Comparison of ENCODE assay signal across 12 mouse cellular contexts in genomic region chr6:100204436-100204835, GRCm38 (mm10).
DNase-seq lines count a peak whose midpoint lies in the region; ATAC-seq lines count a peak whose summit lies in the region.
"Had no signal": no experiment of that assay in that cellular context is flagged by ENCODE, and none has a peak within 500 bp of the region (broad histone marks: within the 10 kb centered on the region; RNA-seq: fewer than 3 reads in every experiment).

No protein-coding gene starts in this region.

- intact Hi-C loops in heart, postnatal 25 days (cut with DNase I), result no loop called here

- H3K27ac ChIP-seq in heart, embryonic 10.5 days, result no peak overlapping the region
- H3K27ac ChIP-seq: liver, embryonic 15.5 days had no signal

- peaks cover 44% of the 10 kb centered on the region for H3K27me3 ChIP-seq in heart, embryonic 10.5 days (ENCODE audit: insufficient read depth, poor library complexity, severe bottlenecking)

- peaks cover 42% of the 10 kb centered on the region for H3K4me1 ChIP-seq in heart, embryonic 10.5 days

- no peaks in the 10 kb centered on the region for H3K36me3 ChIP-seq in heart, embryonic 10.5 days
- H3K36me3 ChIP-seq: heart, embryonic 13.5 days; liver, embryonic 15.5 days had no signal

- no peak overlapping the region for H3K4me3 ChIP-seq in heart, embryonic 10.5 days
- H3K4me3 ChIP-seq: heart, embryonic 13.5 days; liver, embryonic 15.5 days; myocyte had no signal

- H3K9me3 ChIP-seq in heart, embryonic 10.5 days, result no peaks in the 10 kb centered on the region
- H3K9me3 ChIP-seq: heart, embryonic 13.5 days; liver, embryonic 15.5 days had no signal

- WGBS in heart, embryonic 10.5 days, result 75% methylated on average over 7 of the region's 7 CpGs

- ATAC-seq in frontal cortex, adult (ENCODE audit: low TSS enrichment), result no peak

- peak; percentile 66 for DNase-seq in heart, postnatal 4 days
- no peak for DNase-seq in heart, postnatal 25 days (ENCODE audit: low spot score)
- DNase-seq in MN1 (ENCODE audit: low spot score), result peak; percentile 53
- peak; percentile 54 to 70 for DNase-seq in adrenal gland, postnatal 36 days
- peak; percentile 83 to 90 for DNase-seq in kidney, postnatal 36 days
- DNase-seq in spleen, adult 12 weeks (ENCODE audit: low spot score), result no peak
- no peak for DNase-seq in heart, embryonic 10.5 days (ENCODE audit: low spot score)
- DNase-seq: thymus, postnatal 4 days had no signal

Comparison
In these comparisons a context has a peak if more than half of its experiments do, and no peak if none do; other contexts are left out.
1. DNase-seq: peak in heart, postnatal 4 days (single experiment), MN1 (single experiment), adrenal gland, postnatal 36 days (2 of 2) and kidney, postnatal 36 days (2 of 2); none in heart, postnatal 25 days (single experiment), spleen, adult 12 weeks (single experiment) and heart, embryonic 10.5 days (single experiment).